Mouse (Mus musculus): ENCODE results near the gene Cldn14.
"Not testable (repeated sequence)": the region's sequence is repeated elsewhere in the genome, so short reads cannot be mapped to it uniquely, and the experiment has no call there.

Cldn14 gene

DNA sequence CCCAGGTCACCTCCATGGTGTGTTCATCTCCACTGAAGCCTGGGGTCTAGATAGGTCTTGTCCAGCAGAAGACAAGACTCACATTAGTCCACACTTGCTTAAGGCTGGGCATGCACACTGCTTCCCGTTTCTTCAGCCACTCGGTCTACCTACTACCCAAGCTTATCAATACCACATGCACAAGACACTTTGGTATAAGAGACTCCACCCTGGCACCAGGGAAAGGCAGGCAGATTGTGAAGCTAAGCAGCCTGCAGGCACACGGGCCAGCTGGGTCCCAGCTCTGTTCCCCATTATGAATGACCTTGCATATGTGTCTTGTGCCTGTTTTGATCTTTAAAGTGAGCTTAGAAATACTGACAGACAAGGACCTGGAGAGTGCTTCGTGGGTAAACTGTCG is 719 bp upstream of the Cldn14 start:
- no peak for DNase-seq (ENCODE audit: low read depth, low spot score)

- DNase-seq (ENCODE audit: low read depth, low spot score), result peak; percentile 64
These were observed 1.7 kb downstream of the Cldn14 start for GRCm38 (mm10) chr16:94006706-94007665.

DNA sequence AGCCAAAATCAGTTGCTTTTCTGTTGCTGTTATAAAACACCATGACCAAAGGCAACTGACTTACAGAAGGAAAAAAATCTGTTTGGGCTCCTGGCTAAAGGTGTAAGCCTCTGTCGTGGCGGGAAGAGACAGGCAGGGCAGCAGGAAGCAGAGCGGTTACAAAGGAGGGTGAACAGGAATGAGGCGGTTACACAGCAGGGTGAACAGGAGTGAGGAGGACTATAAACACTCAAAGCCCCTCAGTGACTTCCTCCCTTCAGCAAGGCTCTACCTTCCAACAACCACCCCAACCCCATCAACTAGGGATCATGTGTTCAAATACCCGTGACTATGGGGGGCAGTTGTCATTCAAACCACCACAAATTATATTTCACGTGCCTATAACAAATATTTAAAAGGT is 5.2 kb downstream of the Cldn14 start:
- DNase-seq (ENCODE audit: low read depth, low spot score), result no peak

- DNase-seq (ENCODE audit: low read depth, low spot score), result no peak
These were observed 7.3 kb downstream of the Cldn14 start for GRCm38 (mm10) chr16:94001366-94001765.

- no peak for DNase-seq (ENCODE audit: low read depth, low spot score)
These were observed 9.7 kb downstream of the Cldn14 start for GRCm38 (mm10) chr16:93998895-93999294.

- DNase-seq (ENCODE audit: low read depth, low spot score), result no peak
These were observed 25.1 kb downstream of the Cldn14 start for GRCm38 (mm10) chr16:93983576-93983975.

GRCm38 (mm10) chr16:93982341-93982740 is 26.3 kb downstream of the Cldn14 start:
- DNase-seq (ENCODE audit: low read depth, low spot score), result no peak

DNA sequence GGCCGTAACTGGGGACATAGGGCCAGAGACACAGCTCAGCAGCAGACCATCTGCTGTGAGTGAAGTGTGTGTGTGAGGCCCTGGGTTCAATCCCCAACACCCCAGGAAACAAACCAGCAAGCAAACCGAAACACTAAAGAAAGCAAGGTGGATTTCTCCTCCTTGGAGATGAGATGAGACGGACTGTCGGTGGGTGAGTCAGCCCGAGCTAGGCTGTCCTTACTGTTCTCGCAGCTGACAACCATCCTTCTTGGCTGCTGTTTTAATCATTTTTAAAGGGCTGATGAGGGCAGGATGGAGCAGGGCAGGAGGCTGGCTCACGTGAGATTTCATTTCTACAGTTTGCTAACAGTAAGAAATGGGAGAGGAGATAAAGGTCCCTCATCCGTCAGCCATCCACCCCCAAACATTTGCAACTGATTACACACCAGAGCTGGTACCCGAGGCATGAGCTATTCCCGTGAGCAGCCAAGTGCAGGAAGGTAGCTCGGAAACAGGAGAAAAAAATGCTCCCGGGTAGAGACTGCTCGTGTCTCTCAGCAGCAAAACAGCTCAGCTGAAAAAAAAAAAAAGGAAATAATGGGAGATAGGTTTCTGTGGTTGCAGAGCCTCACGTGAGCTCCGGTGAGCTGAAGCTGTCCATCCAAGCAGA is 27.3 kb downstream of the Cldn14 start:
- no peak for DNase-seq (ENCODE audit: low read depth, low spot score)

DNA sequence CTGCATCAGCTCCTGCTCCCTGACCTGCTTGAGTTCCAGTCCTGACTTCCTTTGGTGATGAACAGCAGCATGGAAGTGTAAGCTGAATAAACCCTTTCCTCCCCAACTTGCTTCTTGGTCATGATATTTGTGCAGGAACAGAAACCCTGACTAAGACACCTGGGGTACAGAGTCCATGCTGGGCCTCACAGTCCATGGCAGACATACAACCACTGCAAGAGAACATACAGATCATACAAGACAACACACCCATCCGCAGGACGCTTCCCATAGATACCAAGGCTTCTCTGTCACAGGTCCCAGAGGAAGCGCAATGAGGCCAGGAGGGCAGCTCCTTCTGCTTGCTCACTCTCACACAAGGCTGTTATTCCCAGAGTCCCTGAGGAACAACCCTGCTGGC is 28.3 kb downstream of the Cldn14 start:
- DNase-seq (ENCODE audit: low read depth, low spot score), result not testable (repeated sequence)

- peak; percentile 32 for DNase-seq (ENCODE audit: low read depth, low spot score)
These were observed 29.3 kb downstream of the Cldn14 start for GRCm38 (mm10) chr16:93979316-93979715.

- DNase-seq (ENCODE audit: low read depth, low spot score), result peak; percentile 36
These were observed 31.1 kb downstream of the Cldn14 start for GRCm38 (mm10) chr16:93977587-93977986.

- DNase-seq (ENCODE audit: low read depth, low spot score), result peak; percentile 50
These were observed 31.7 kb downstream of the Cldn14 start for GRCm38 (mm10) chr16:93976907-93977306.

GRCm38 (mm10) chr16:93975430-93975829 is 33.2 kb downstream of the Cldn14 start:
- DNase-seq (ENCODE audit: low read depth, low spot score), result no peak

GRCm38 (mm10) chr16:93974278-93974677 is 34.4 kb downstream of the Cldn14 start:
- no peak for DNase-seq (ENCODE audit: low read depth, low spot score)

DNA sequence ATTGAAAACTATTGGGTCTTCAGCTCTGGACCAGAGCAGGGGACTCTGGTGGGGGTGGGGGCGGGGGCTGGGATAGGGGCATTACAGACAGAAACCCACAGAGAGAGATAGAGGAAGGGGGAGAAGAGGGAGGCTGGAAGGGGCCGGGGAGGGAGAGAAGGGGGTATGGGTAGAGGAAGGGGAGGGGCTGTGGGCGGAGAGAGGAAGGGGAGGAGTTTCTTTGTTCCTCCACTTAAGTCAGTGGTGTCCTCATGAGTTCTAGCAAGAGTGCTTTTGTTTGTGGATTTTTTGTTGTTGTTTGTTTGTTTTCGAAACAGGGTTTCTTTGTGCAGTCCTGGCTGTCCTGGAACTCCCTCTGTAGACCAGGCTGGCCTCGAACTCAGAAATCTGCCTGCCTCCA is 35.1 kb downstream of the Cldn14 start:
- peak; percentile 85 for DNase-seq (ENCODE audit: low read depth, low spot score)

DNA sequence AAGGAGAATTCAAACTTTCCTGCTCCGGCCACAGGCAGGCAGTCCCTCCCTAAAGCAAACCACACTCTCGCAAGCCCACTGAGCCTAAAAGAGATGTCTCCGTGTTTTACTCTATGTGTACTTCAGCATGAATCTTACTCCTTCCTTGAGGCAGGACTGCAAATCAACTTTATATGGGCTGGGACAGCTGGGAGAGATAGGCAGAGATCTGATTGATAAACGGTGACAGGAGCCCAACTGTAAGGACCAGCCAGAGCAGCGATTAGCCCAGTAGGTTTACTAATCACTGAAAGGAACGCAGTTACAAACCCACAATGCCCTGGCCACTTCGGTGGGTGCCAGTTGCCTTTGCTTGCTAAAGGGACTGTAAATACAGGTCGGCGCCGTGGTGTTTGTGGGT is 35.5 kb downstream of the Cldn14 start:
- DNase-seq (ENCODE audit: low read depth, low spot score), result no peak

GRCm38 (mm10) chr16:93971046-93971445 is 37.6 kb downstream of the Cldn14 start:
- no peak for DNase-seq (ENCODE audit: low read depth, low spot score)

DNA sequence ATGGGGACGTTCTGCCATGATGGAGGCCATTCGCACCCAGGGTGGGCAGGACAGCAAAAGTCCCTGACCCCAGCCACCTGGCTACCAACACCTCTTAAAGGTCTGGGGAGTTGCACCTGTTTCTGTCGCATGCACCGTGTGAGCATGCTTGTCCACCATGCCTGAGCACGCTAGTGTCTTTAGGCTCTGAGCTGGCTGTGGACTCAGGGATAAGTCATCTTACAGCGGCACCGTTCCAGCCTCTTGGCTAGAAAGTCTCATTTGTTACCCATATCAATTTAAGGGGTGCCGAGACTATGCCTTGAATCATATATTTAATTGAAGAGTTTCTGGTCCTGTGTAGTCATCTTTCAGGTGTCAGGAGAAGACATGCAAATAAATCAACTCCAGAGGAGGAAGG is 40.7 kb downstream of the Cldn14 start:
- DNase-seq (ENCODE audit: low read depth, low spot score), result no peak

GRCm38 (mm10) chr16:93962283-93962682 is 46.4 kb downstream of the Cldn14 start:
- DNase-seq (ENCODE audit: low read depth, low spot score), result no peak

DNA sequence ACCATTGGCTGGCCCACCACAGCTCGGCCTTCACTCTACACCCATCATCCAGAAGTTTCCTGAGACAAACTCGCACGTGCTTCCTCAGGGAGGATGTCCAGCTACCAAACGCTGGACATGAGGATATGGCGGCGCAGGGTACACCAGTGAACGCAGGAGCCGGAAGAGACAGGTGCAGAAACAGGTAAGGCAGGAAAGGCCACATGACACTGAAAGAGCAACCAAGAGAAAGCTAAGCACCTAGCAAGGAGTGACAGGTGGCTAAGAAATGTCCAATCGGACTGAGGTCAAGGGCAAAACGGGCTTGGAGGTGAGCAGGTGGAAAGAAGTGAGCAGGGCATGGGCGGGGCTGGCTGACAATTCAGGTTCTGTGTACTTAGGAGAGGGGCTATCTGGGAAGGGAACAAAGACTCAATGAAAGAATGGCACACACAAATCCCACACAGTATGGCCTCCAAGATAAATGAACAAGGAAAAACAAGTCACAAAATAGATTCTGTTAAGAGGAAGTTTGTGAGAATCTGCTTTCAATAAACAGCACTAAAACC is 47.5 kb downstream of the Cldn14 start:
- no peak for DNase-seq (ENCODE audit: low read depth, low spot score)

DNA sequence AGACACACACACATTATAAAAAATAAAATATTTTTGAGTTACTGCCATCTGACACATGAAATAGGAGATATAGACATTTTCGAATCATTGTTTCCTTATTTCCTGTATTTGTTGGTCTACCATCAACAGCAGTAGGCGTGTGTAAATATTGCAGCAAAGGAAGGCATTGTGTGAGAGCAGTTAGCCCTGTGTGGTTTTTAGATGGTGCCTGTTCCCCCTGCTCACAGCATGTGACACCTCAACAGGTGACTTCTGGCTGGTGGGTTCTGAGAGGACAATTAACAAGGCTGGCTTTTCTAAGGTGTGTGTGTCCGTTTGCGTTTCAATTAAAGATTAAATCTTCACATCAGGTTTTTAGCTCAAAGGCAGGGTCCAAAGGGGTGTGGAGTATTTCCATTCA is 48.1 kb downstream of the Cldn14 start:
- no peak for DNase-seq (ENCODE audit: low read depth, low spot score)

- DNase-seq (ENCODE audit: low read depth, low spot score), result no peak
These were observed 51.2 kb downstream of the Cldn14 start for GRCm38 (mm10) chr16:93957402-93957801.

DNA sequence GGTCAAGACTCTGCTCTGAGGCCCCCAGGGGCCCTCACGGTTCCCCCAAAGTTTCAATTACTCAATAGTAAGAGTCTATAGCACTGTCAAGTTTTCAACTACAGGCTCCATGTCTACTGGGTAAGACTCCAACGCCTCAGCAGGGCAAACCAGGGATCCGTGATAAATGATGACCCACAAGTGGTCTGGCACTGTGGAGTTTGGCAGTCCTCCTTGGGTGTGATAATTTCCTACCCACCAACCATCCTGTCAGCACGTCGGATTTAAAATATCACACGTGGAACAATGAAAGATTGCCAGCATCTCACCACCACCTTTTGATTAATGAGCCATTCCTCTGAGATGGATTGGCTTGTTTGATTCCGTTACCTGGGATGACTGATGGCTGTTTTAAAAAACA is 51.7 kb downstream of the Cldn14 start:
- DNase-seq (ENCODE audit: low read depth, low spot score), result no peak
